Mouse (Mus musculus): ENCODE data around the gene Atp5k.

Atp5k gene

DNA sequence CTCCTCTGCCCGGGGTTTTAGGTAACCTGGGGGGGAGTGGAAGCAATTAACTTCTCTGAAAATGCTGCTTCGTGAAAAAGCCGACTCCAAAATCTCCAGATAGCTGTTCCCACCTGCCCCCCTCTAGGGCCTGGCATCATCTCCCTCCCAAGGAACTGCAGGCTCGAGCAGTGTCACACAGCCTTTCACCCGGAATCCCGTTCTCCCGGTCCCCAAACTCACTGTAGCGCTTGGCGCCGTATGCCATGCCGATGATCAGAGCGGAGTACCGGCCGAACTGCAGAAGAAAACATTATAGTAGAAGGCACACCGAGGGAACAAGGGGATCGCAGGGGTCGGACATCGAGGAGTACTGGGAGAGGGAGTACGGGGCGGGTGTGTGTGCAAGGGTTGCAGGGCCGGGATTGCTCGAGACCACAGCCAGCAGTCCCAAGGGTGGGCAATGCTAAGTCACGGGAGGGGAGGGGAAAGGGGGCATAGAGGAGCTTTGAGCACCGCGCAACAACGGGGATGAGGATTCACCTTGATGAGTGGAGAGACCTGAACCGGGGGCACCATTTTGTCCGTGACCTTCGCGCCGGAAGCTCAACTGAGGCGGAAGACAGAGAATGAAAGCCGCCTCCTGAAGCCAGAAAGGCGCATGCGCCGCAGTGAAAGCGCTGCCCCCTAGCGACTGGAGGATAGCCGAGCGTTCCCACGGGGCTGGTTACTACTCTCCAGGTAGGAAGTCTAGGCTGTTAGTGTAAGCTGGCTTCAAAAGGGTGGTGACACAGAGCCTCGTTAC lies at the start of gene Atp5k:
Atp5k (minus strand) TSS at position 645 of the 784 bp plus-strand sequence.
- DNase-seq (ENCODE audit: low spot score in 2 of 2), result peak; percentile 87 to 89

- DNase-seq (ENCODE audit: low spot score in 2 of 2), result no peak
These were observed 48.8 kb upstream of the Atp5k start for GRCm38 (mm10) chr5:108483006-108483405.

DNA sequence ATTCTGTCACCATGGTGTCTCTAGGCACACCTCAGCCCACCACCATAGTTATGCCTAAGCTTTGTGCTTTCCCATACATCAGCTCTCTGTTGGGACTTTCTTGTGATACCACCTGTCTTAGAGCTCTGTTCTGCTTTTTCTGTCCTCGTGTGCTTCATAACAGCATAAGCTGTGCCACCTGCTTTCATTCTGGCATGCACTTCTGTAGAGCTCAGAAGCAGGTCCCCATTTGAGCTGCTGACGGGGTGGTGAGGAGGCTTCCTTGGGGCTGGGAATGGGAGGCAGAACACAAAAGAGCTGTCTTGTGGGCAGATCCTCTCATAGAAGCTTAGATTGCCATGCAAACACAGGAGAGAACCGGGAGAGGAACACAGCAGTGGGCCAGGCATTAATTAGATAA lies 41.7 kb upstream of the Atp5k start:
- no peak for DNase-seq (ENCODE audit: low spot score in 2 of 2)

DNA sequence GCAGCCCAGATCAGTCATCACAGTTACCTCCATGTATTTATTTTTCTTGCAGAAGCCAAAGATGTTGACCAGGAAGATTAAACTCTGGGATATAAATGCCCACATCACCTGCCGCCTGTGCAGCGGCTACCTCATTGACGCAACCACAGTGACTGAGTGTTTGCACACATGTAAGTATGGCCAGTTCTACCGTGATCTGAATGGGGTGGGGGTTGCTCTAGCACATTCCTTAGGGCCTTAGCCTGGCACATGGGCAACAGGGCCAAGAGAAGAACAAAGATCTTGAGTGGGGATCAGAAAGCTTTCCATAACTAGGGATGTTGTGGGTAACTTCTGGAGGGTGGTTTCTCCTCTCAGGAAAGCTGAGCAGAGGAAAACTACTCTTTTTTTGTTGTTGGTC lies 39.5 kb upstream of the Atp5k start:
- no peak for DNase-seq (ENCODE audit: low spot score in 2 of 2)

DNA sequence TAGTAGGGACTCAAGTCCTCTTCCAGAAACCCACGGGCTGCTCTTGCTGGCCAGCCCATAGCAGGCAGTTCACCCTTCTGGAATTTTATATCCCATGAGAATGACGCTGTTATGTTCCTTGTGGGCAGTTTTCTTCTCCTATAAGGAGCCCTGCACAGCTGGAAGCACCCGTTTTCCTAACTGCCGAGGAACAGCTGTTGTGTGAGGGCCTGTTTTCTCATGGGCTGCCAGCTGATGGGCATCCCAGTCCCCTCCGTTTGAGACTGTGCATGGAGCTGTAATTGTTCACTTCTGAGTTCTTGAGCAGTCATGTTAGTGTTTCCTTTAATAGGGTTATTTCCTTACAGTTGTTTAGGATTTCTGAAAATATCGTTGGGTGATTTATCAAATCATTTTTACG lies 35.4 kb upstream of the Atp5k start:
- DNase-seq (ENCODE audit: low spot score in 2 of 2), result no peak

- no peak for DNase-seq (ENCODE audit: low spot score in 2 of 2)
These were observed 32.4 kb upstream of the Atp5k start for GRCm38 (mm10) chr5:108466647-108467046.

DNA sequence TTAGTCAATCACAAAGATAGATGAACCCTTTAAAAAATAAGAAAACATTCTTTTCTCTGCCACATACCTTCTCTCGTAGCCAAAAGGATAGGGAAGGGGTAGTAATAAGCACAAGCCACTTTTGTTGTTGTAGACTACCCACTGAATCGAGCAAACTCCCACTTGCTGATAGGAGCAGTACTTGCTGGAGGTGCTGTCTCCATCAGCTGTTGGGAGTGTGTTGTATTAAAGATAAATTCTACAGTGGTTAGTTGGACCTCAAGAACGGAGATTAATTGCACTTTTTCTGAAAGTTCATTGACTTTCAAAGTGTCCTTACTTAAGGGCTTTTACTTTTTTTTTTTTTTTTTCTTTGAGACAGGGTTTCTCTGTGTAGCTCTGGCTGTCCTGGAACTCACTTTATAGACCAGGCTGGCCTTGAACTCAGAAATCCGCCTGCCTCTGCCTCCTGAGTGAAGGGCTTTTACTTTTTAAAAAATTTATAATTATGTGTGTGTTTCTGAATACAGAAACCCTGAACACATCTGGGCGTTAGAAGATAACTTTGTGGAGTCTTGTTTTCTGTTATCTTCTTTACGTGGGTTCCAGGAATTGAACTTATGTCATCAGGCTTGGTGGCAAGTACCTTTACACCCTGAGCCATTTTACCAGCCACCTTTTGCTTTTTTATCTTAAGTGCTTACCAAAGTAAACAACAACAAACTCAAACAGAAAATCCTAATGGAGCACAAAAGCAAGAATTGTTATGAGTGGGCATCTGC lies 31.1 kb upstream of the Atp5k start:
- DNase-seq (ENCODE audit: low spot score in 2 of 2), result no peak

- no peak for DNase-seq (ENCODE audit: low spot score in 2 of 2)
These were observed 28.2 kb upstream of the Atp5k start for GRCm38 (mm10) chr5:108462446-108462845.

GRCm38 (mm10) chr5:108461082-108462065 lies 27.1 kb upstream of the Atp5k start, which contains the start of gene Pcgf3:
Gene Pcgf3 (plus strand): TSS chr5:108461232.
- peak; percentile 97 to 100 for DNase-seq (ENCODE audit: low spot score in 2 of 2)

DNA sequence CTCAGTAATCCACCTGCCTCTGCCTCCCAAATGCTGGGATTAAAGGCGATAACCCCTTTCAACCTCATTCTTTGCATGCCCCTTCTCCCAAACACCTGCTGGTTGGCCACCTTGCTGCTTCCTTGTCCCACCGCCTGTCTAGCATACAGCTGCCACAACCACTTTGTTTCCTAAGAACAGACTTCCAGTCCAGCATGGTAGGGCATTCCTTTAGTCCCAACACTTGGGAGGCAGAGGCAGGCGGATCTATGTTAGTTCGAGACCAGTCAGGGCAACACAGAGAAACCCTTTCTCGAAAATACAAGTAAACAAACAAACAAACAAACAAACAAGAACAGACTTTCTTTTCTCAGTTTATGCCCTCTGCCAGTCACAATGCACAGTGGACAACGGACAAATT lies 26.2 kb upstream of the Atp5k start:
- no peak for DNase-seq (ENCODE audit: low spot score in 2 of 2)

DNA sequence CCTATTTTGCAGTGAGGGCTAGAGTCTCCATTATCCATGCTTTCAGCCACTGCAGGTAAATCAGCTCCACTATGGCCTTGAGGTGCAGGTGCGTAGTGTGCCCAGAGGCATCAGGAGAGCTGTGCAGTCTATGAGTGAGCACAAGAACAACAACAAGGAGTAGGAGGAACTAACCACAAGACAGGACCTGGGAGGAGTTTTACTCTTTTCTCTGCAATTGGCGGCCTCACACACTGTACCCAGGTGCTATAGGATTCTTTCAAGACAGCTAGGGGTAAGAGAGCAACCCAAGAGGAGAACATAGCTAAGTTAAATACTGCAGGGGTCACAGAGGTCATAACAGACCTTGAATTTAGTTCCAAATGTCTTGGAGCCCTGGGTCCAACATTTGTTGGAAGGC lies 24.5 kb upstream of the Atp5k start:
- DNase-seq (ENCODE audit: low spot score in 2 of 2), result no peak

- no peak for DNase-seq (ENCODE audit: low spot score in 2 of 2)
These were observed 19.8 kb upstream of the Atp5k start for GRCm38 (mm10) chr5:108454094-108454493.

- DNase-seq (ENCODE audit: low spot score in 2 of 2), result no peak
These were observed 18.2 kb upstream of the Atp5k start for GRCm38 (mm10) chr5:108452422-108452821.

DNA sequence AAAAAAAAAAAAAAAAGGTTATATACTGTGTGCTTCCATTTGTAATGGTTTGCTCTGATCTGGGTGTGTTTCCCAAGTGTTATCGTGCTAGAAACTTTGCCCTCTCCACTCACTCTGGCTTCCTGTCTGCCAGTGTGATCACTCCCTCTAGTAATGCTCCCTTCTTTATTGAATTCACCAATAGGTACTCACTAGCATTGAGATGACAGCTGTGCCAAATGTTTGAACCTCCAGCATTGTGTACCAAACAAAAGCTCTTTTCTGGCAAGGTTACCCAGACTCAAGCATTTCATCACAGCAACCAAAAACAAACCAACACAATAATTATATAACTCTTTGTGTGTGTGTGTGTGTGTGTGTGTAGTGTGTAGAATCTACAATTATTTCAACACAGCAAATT lies 17.4 kb upstream of the Atp5k start:
- DNase-seq (ENCODE audit: low spot score in 2 of 2), result no peak

DNA sequence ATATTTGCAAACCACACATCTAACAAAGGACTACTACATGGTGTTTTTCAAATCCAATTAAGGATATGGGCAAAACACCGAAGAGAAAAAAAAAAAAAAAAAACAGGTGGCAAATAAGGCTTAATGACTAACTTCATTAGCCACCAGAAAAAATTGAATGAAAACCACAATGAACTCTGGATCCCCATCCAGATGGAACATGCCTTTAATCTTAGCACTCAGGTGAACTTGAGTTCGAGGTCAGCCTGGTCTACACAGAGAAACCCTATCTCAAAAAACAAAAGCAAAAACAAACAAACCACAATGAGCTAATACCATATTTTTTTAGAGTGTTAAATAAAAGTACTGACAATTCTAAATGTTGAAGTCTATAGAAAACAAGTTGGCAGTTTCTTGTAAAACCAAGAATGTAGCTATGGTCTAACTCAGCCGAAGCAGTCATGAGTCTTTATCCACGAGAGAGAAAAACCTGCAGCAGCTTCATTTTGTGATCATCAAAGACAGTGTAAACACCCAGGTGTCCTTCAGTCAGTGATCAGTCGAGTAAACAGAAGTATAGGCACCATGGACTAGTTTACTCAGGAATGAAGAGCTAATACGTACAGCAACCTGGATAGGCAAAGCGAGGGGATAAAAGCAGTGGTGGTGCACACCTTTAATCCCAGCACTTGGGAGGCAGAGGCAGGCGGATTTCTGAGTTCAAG lies 16.7 kb upstream of the Atp5k start:
- DNase-seq (ENCODE audit: low spot score in 2 of 2), result no peak

DNA sequence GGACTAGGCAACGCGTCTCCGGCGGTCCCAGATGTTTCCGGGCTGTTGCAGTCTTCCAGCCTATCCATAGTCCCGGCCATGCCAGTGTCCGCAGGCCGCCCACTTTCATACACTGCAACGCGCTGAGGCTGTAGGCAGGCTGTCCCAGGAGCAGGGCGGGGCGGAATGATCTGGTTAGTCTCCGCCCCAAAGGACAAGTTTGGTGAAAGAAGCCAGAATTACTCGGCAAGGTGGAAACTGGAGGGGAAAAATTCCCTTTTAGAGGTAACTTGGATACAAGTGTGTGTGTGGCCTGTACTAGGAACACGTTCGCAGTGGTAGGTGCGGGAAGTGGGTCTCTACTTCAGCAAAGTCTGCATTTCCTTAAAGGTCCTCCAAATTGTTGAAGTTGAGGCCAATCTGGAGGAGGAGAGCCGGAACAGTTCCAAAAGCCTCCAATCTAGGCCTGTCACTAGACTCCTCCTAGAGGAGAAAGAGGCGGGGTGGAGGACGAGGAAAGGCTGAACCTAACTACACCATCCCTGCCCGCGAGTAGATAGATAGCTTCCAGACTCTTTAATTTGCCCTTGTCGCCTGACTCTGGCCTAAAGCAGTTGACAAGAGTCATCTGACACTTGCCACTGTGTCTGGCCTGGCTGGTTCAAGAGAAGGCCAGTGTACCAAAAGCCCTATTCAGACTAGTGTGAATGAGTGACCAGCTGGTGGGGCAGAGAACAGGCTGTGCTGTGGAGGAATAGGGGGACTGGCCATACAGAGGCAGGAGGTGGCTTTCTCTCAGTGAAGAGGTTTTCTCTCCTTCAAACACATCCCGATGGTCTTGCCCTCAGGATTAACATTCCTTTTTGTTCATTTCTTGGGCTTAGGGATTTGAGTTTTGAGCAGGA lies 14.8 kb upstream of the Atp5k start, which contains the start of gene Mfsd7a:
Mfsd7a (minus strand) TSS at position 107 of the 884 bp plus-strand sequence.
- peak; percentile 68 to 73 for DNase-seq (ENCODE audit: low spot score in 2 of 2)

GRCm38 (mm10) chr5:108447857-108448256 lies 13.6 kb upstream of the Atp5k start:
- DNase-seq (ENCODE audit: low spot score in 2 of 2), result no peak

- no peak for DNase-seq (ENCODE audit: low spot score in 2 of 2)
These were observed 12.7 kb upstream of the Atp5k start for GRCm38 (mm10) chr5:108446973-108447372.

DNA sequence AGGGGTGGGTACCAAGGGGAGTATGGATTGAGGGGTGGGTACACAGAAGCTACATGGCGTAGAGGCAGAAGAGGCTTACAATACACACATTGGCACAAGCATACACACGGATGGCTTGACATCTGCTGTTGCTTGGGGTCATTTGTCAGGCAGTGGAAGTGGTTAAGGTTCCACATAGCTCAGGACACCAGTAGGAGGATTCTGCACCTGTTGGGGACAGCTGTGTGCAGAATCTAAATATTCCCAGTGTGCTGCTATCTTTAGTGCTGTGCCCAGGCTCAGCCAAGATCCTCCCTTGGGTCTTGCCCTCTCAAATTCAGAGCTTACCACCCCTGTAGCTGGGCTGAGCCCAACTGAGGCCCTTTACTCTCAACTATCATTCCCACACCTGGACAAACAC lies 1.9 kb upstream of the Atp5k start:
- no peak for DNase-seq (ENCODE audit: low spot score in 2 of 2)

GRCm38 (mm10) chr5:108431196-108431595 lies 3.1 kb downstream of the Atp5k start:
- DNase-seq (ENCODE audit: low spot score in 2 of 2), result no peak

All from urinary bladder, adult 18-20 months (tissue).